Mouse (Mus musculus): ENCODE measurements around the gene Arih2.
"Not testable (repeated sequence)": the region's sequence is repeated elsewhere in the genome, so short reads cannot be mapped to it uniquely, and the experiment has no call there.

Gene Arih2

DNA sequence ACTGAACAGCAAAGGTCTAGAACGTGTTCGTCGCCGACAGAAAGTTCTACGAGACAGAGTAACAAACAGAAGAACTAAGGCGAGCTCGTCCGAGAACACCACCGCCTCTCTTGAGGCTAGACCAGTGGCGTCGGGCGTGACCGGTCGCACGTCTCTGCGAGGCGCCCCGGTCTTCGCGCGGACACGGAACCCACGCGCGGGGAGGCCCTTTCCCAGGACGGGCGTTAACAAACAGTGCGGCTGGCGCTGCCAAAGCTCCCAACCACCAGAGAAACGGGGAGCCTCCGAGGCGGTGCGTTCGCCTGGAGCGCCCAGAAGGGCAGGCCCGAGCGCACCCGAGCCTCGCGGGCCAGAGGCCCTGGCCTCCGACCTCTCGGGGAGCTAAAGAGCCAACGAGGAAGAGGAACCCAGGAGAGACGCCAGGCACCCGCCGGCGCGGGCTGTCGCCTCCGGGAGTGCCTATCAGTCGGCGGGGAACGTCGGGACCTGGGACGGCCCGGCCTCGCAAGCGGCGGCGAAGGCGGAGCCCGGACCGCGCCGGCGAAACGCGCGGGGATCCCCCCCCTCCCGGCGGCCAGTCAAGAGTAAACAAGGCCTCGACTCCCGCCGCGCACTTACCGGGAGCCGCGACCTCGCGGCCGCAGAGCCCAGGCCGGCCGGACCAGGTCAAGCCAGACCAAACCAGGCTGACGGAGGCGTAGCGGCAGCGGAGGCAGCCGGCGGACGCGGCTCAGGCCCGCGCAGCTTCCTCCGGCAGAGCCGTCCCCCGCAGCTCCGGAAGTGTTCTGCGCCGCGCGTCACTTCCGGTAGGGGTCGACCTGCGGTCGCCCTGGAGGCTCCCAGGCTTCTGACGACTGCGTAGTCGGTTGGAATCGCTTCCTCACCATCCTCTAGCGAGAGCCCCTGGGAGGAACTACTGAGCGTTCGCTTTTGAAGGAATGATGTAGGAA lies at the start of gene Arih2:
Gene Arih2 (minus strand): TSS at position 776 of the 950 bp plus-strand sequence.
- DNase-seq (ENCODE audit: low spot score), result peak; percentile 86

DNA sequence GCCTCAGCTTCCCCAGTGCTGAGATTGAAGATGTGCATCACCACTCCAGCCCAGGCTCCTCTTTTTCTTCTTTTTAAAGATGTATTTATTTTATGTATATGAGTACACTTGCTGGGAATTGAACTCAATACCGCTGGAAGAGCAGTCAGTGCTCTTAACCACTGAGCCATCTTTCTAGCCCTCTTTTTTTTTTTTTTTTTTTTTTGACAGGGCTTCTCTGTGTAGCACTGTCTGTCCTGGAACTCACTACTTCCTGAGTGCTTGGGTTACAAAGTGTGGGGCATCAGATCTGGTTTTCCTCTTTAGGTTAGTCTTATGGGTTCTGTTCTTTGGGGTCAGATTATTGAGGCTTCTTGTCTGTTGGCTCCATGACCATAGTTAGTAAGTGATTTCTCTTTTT lies 45.3 kb upstream of the Arih2 start:
- no peak for DNase-seq (ENCODE audit: low spot score)

DNA sequence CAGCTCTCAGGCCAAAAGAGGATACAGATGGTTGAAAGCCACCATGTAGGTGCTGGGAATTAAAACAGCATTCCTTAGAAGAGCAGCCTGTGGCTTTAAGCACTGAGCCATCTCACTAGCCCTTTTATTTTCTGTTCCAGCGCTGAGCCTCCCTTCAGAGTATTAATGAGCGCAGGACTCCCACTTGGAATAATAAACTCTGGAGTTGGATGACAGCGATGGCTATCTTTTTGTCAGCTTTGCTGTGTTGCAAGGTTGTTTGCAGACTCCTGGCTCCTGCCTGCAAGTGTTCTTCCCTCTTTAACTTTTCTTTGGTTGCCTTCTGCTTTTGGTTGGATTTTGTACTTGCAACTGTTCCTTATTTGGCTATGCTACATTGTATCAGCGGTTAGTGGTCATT lies 44.8 kb upstream of the Arih2 start:
- no peak for DNase-seq (ENCODE audit: low spot score)

DNA sequence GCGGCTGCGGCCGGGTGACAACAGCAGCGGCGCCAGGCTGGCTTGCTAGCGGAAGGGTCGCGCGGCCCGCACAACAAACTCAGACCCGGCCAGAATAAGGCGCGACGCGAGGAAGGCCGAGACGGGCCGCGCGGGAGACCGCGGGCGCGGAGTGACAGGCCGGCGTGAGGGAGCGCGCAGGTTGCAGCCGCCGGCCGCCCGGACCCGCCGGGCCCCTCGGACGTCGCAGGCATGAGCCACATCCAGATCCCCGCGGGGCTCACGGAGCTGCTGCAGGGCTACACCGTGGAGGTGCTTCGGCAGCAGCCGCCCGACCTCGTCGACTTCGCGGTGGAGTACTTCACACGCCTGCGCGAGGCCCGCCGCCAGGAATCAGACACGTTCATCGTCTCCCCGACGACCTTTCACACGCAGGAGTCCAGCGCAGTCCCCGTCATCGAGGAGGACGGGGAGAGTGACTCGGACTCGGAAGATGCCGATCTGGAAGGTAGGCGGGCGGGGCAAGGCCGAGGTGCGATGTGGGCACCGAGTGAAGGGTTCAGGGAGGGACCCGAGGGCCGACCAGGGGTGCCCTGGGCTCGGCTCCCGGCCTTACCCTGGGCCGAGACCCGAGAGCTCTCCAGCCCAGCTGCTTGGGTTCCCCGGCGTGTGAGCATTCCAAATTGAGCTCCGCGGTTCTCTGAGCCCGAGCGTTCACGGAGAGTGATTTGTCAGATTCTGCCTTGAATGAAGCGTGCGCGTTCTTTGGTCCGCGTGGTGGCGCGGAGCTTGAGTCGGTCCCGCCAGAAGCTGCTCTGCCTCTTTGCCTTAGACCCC lies 43.2 kb upstream of the Arih2 start:
- DNase-seq (ENCODE audit: low spot score), result peak; percentile 30

DNA sequence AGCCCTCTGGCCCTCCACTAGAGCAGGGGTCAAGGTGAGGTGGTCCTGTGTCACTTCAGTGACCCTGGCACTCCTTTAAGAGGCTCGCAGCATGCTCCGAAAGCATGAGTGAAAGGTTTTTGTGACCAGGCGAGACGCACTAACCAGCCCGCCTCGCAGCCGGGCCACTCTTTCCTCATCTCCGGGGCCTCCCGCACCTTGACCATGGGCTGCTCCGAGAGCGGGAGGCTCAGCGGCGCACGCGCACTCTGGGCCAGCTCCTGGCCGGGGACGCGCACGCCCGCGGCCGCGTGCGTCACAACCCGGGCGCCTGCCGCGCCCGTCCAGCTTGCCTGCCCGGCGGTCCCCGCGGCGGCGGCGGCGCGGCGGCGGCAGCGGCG lies 42.6 kb upstream of the Arih2 start:
- DNase-seq (ENCODE audit: low spot score), result peak; percentile 81

DNA sequence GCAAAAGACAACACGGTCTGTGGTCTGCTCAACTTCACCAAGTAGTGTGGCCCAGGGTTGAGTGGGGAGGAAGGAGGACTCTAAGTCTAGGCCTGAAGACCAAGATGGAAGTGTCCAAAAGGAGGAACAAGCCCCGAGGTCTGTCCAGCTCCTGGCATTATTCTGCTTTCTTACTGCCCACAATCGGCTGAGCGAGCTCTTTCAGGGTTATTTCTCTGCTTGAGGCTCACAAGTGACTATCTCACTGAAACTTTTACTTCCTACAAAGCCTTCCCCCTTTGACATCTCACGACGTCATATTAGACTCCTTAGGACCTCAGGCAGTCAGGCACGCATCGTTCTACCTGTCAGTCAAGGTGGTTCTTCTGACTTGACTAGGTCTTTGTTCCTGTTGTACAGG lies 42.2 kb upstream of the Arih2 start:
- no peak for DNase-seq (ENCODE audit: low spot score)

DNA sequence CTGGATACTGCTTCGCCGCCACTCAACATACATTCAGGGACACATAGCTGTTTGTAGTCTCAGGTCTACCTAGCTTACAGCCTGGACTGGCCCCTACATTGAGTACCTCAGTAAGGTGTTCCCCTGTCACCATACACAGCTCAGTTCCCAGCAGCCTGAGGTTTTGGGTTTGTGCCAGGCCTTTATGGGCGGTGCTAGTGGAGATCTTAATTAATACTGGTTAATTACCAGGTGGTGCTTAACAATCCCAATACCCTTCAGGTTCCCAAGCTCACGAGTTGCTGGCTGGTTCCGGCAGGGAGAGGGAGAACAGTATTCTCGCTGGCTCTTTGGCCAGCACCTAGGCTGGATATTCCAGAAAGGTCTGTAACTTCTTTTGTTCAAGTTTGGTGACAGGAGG lies 41.7 kb upstream of the Arih2 start:
- DNase-seq (ENCODE audit: low spot score), result no peak

DNA sequence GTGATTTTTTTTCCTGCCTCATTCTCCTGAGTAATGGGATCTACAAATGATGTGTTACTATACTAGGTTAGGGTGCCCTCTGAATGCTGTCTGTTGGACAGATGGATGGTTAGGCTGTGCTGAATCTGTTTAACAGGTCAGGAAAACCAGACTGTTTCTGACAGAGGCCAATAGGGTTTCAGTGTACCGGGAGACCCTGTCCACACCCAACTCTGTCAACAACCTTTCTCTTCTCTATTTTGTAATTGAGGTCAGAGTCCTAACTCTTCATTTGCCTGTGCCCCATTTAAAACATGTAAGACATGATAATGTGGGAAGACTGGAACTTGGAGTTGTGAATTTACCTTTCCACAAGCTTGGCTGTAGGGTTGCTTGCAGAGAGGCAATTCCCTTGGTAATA lies 40.8 kb upstream of the Arih2 start:
- DNase-seq (ENCODE audit: low spot score), result no peak

DNA sequence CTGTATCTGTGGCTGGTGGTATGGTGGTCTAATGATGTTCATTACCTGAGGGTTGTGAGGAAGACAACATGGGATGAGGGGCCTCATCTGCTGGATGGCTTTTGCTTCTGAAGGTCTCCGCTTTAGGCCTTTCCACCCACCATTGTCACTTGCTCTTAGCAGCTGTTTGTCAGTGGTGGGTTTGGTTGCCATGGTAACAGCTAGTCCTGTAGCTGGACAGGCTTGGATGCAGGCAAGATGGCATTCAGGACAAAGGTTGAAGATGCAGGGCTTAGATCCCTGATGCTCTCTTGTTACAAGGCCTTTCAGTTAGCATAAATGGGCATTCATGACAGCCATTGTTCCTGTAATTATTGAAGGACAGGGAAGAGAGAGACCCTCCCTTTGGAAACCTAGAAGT lies 39.9 kb upstream of the Arih2 start, which contains the start of gene Prkar2a:
Gene Prkar2a (plus strand): TSS at position 209 of the 400 bp plus-strand sequence.
- DNase-seq (ENCODE audit: low spot score), result no peak

DNA sequence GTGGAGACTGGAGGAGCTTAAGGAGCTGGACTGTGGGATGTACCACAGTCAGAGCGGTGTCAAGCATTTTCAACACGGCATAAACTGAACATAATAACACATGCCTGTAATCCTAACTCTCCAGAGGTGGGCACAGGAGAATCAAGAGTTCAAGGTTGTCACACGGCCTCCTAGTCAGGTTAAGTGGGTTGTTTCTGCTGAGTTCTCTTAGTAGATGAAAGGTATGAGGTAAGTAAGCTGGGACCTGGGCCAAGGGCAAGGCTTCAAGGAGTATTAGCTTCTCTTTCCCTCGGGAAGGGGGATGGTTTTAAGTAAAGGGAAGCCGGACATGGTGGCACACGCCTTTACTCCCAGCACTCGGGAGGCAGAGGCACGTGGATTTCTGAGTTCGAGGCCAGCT lies 39.3 kb upstream of the Arih2 start:
- DNase-seq (ENCODE audit: low spot score), result no peak

DNA sequence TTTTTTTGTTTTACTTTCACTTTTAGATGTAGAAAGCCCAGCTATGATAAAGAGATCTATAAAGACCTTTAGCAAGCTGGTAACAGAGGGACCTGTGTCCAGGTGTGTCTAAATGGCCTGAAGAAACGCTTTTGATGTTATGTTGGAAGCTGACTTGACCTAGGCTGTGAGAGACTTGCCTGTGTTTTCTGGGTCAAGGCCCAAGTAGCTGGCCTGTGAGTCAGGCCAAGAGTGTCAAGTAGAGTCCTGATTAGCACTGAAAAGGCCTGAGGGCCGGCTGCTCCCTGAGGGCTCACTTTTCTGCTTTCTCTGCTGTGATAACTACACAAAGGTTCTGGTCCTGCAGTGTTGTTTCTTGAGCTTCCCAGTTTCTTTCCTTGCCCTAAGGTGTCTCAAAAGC lies 38.5 kb upstream of the Arih2 start:
- DNase-seq (ENCODE audit: low spot score), result no peak

DNA sequence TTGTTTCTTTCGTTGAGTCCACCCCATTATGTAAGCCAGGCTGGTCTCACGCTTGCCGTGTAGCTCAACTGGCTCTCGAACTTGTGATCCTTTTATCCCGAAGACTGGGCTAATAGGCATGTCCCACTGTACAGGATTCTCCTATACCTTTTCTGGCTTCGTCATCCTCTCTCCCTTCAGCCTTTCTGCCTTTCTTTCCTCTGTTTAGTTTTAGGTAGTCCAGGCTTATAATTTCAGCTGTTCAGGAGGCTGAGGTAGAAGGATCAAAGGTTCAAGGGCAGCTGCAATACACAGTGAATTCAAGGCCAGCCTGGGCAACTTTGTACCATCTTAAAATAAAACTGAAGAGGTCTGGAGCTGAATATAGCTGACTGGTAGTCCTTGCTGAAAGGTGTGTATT lies 38.0 kb upstream of the Arih2 start:
- no peak for DNase-seq (ENCODE audit: low spot score)

DNA sequence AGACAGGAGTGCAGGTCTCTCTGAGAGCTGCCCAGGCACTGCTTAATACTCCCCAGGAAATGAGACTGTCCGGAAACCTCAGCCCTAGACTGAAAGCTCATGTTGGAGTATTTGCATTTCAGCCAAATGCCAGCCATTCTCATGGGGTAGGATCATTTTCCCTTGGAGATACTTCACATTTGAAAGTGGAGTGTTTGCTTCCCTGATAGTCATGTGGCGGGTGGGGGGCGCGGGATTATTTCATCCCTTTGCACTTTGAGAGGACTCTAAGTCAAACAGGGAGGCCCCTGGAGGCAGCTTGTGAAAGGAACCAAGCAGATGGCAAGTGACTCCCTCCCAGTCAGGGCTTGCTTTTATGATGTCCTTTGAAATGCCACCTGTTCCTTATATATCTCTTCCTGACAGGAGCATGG lies 37.3 kb upstream of the Arih2 start:
- DNase-seq (ENCODE audit: low spot score), result no peak

DNA sequence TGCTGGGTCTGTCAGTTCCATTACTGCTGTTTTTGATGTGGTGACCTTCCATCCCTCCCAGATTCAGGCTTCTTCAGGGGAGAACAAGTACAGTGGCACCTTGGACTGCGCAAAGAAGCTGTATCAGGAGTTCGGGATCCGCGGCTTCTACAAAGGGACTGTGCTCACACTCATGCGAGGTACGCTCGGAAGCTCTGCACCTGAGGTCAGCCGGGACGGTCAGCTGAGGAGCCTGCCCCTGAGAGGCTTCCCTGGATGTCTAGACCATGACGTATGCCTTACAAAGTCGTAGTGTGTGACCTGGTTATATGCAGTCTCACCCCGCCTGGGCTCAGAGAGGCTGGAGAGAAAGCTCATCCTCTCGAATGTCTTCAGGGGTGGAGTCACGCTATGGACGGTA lies 30.8 kb upstream of the Arih2 start:
- no peak for DNase-seq (ENCODE audit: low spot score)

DNA sequence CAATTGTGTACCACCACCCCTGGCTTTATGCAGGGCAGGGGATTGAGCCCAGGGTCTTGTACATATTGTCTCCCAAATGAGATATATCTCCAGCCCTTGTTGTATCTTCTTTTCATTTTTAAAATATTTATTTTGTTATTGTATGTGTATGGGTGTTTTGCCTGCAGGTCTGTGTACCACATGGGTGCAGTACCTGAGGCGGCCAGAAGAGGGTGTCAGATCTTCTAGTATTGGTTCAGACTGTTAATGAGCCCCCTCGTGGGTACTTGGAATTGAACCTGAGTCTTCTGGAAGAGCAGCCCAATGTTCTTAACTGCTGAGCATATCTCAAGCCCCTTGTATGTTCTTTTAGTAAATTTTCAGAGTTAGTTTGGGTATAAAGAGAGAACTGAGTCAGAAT lies 24.0 kb upstream of the Arih2 start:
- no peak for DNase-seq (ENCODE audit: low spot score)

DNA sequence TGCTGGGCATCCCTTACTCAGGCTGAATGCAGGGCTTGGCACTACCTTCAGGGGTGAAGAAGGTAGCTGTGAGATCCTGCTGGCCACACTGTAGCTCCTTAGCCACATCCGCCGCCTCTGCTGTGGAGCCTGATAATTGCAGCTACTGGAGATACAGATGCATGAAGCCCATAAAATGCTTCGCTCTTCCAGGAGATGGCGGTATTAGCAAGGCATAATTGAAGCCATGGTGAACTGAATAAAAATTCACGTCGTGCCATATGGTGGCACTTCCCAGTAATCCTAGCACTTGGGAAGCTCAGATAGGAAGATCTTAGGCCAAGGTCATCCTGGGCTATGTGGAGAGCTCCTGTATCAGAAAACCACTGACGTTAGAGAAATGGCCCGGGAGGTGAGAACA lies 20.7 kb upstream of the Arih2 start:
- no peak for DNase-seq (ENCODE audit: low spot score)

DNA sequence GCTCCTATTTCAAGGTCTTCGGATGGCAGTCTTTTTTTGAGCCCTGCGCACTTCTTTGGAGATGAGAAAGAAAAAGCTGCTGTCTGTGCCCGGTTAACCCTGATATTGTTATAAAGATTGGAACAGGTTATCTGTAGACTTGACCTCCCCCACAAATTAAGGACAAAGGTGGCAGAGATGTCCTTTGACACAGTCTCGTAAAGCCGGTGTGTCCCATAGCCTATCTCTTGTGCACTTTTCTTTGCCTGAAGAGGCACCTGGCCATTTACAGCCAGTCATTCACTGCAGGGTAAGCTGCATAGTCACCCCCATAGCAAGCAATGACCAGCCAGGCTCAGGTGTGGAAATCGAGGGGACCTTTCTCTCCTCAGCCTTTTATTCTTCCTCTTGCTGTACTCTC lies 13.5 kb upstream of the Arih2 start:
- DNase-seq (ENCODE audit: low spot score), result no peak

DNA sequence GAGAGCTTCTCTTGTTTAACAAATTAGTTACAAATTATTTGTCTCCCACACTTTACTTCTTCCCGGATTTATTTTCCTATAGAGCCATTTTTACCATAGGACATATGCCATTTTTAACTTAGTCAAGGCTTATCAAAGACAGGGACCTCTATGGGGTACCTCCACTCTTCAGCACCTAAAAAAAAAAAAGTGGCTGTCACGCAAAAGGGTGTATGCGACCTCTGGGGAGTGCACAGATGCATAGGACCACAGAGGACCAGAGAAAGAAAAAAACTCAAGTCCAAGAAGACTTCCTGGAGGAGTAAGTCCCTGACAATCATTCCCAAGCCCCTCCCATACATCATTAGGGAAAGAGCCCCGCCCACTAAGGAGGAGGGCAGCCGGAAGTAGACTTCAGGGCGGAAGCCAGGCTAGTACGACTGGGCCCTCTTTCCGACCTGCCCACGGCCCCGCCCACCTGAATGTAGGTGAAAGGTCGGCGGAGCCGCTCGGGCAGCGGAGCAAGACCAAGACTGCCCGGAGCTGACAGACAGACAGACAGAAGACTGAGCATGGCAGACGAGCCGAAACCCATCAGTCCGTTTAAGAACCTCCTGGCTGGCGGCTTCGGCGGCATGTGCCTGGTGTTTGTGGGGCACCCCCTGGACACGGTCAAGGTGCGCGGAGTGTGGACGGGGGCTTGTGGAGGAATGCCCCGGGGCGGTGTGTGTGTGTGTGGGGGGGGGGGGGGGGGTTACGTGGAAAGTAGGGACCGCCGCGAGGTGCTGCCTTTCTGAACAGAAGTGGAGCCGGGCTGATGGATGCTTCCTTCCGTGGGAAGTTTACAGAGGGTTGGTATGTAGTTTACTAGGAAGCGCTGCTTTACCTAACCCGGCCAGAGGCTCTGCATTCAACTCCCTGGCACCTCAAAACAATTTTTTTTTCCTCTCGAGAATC lies 12.8 kb upstream of the Arih2 start, which contains the start of gene Slc25a20:
Gene Slc25a20 (plus strand): TSS at position 412 of the 936 bp plus-strand sequence.
- DNase-seq (ENCODE audit: low spot score), result peak; percentile 81

DNA sequence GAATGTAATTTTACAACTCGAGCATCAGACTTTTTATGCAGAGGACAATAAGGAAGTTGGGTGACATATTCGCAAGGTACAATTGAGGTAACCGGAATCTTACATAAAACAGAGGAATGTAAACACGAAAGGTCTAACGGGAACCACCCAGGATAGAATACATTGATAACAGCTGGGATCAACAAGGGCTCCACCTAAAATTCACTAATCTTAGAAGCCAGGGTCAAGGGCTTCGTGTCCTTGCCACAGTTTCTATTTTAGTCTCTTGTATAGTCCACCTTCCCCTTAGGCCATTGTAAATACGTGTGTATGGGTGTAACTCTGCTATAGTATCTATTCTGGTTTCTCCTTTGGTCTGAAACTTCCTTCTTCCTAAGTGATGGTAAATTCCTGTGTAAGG lies 6.7 kb upstream of the Arih2 start:
- DNase-seq (ENCODE audit: low spot score), result not testable (repeated sequence)

DNA sequence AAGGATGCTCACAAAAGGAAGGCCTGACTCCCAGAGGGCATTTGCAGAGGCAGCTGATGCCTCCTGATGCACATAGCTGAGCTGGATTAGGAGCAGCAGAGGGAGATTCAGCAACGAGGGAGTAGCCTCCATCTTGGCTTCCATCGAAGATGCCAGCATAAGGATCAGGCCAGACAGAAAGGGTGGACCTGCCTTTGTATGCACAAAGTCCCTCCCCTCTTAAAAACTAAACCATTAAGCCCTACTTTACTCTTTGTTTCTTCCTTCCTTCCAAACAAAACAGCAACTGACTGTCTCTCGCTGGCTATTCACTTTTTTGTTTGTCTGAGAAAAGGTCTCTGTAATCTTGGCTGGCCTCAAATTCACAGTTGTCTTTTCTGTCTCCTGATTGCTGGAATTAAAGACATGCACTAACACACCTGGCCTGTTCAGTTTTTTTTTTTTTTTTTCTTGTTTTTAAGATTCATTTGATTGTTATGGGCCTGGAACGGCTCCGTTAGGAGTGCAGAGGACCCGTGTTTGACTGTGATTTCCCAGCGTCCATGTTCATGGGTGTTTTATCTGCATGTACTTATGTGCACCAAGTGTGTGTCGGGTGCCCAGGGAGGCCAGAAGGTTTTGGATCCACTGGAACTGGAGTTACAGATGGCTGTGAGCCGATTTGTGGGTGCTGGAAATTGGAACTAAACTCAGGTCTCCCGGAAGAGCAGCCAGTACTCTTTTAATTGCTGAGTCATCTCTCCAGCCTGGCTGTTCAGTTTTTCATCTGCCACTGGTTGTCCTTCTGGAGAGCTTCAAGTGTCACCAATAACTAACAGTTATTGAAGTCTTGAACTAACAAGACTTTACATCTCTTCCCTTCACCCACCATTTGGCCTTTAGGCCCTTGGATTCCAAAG lies 5.6 kb upstream of the Arih2 start:
- no peak for DNase-seq (ENCODE audit: low spot score)
